Mouse (Mus musculus) ES-Bruce4 (cell line): ENCODE data around the gene Aldh1a2. TPM values are rescaled to one million over a fixed set of nuclear protein-coding genes. Genes with fewer than 3 reads are reported as not detected.

Experiments
- H3K27ac ChIP-seq: 2 replicates; pipeline ENCODE4 v1.5.1; 2012; ENCODE audit warnings: low read length, inconsistent platforms; ENCODE audit not compliant: insufficient read depth
- H3K27me3 ChIP-seq: 2 replicates; pipeline ENCODE4 v1.6.1; 2012; ENCODE audit warnings: mild to moderate bottlenecking, low read length, inconsistent platforms; ENCODE audit not compliant: control insufficient read depth, poor library complexity, insufficient read depth, severe bottlenecking
- H3K36me3 ChIP-seq: 2 replicates; pipeline ENCODE4 v1.6.1; 2012; ENCODE audit warnings: inconsistent platforms, mild to moderate bottlenecking, low read length, moderate library complexity; ENCODE audit not compliant: control insufficient read depth, poor library complexity, insufficient read depth, severe bottlenecking
- H3K4me1 ChIP-seq: one replicate; pipeline ENCODE4 v1.8.1; 2011; ENCODE audit warnings: low read length; ENCODE audit not compliant: control insufficient read depth, insufficient read depth
- H3K4me3 ChIP-seq: 2 replicates; pipeline ENCODE4 v1.5.1; 2011; ENCODE audit warnings: low read depth, mild to moderate bottlenecking, low read length
- H3K9ac ChIP-seq: 2 replicates; pipeline ENCODE4 v1.6.1; 2012; ENCODE audit warnings: low read depth, mild to moderate bottlenecking, inconsistent platforms; ENCODE audit not compliant: poor library complexity, severe bottlenecking
- H3K9me3 ChIP-seq: replicated peaks from 2 replicates; pipeline ENCODE4 v1.6.1; 2012; ENCODE audit warnings: mild to moderate bottlenecking, low read length, inconsistent platforms; ENCODE audit not compliant: control insufficient read depth, poor library complexity, insufficient read depth, severe bottlenecking
- CTCF ChIP-seq: IDR thresholded peaks from one replicate; pipeline ENCODE4 v1.8.1; 2011; ENCODE audit warnings: low read depth, low read length
- EP300 ChIP-seq: IDR thresholded peaks from 2 replicates; pipeline ENCODE4 v1.6.1; 2011; ENCODE audit warnings: low read depth, low read length; ENCODE audit not compliant: insufficient read depth
- POLR2A ChIP-seq: IDR thresholded peaks from one replicate; pipeline ENCODE4 v1.8.1; 2011; ENCODE audit warnings: low read length; ENCODE audit not compliant: insufficient read depth
- polyA plus RNA-seq: library from polyadenylated mRNA; stranded (reverse); fragments of >200 nt; gene quantifications from 2 replicates; pipeline ENCODE4 v1.2.4, GENCODE M21; 2011; ENCODE audit warnings: low read depth; ENCODE audit not compliant: missing spikeins, insufficient read depth, insufficient read length

Gene Aldh1a2
- polyA plus RNA-seq, 1 experiment: 2.0 TPM

- no peak overlapping the region for H3K4me3 ChIP-seq
- no peak for TF ChIP-seq CTCF
- TF ChIP-seq POLR2A: no peak
- H3K27ac ChIP-seq: no peak overlapping the region
- H3K27me3 ChIP-seq: no peaks in the 10 kb centered on the region
- no peaks in the 10 kb centered on the region for H3K36me3 ChIP-seq
- H3K9ac ChIP-seq: no peak overlapping the region
- no peaks in the 10 kb centered on the region for H3K4me1 ChIP-seq
- no peaks in the 10 kb centered on the region for H3K9me3 ChIP-seq
Measured at GRCm38 (mm10) chr9:71242412-71242781, 26.8 kb downstream of the Aldh1a2 start.

- TF ChIP-seq POLR2A: no peak
- TF ChIP-seq EP300: no peak
- TF ChIP-seq CTCF: no peak
- no peak overlapping the region for H3K27ac ChIP-seq
- no peaks in the 10 kb centered on the region for H3K27me3 ChIP-seq
- H3K9me3 ChIP-seq: no peaks in the 10 kb centered on the region
- H3K4me1 ChIP-seq: no peaks in the 10 kb centered on the region
- H3K4me3 ChIP-seq: no peak overlapping the region
- H3K9ac ChIP-seq: no peak overlapping the region
- H3K36me3 ChIP-seq: no peaks in the 10 kb centered on the region
Measured at GRCm38 (mm10) chr9:71254380-71254779, 38.8 kb downstream of the Aldh1a2 start.

GRCm38 (mm10) chr9:71262711-71263110 lies 47.1 kb downstream of the Aldh1a2 start:
- TF ChIP-seq EP300 (no peak), POLR2A (no peak), CTCF (no peak)
- no peak overlapping the region for H3K4me3 ChIP-seq
- H3K27me3 ChIP-seq: no peaks in the 10 kb centered on the region
- no peaks in the 10 kb centered on the region for H3K4me1 ChIP-seq
- no peaks in the 10 kb centered on the region for H3K9me3 ChIP-seq
- no peaks in the 10 kb centered on the region for H3K36me3 ChIP-seq
- H3K27ac ChIP-seq: no peak overlapping the region
- H3K9ac ChIP-seq: no peak overlapping the region

GRCm38 (mm10) chr9:71269711-71270110 lies 54.1 kb downstream of the Aldh1a2 start:
- Histone ChIP-seq H3K27me3 (no peaks in the 10 kb centered on the region), H3K4me1 (no peaks in the 10 kb centered on the region), H3K9me3 (no peaks in the 10 kb centered on the region), H3K27ac (no peak overlapping the region), H3K36me3 (no peaks in the 10 kb centered on the region), H3K4me3 (no peak overlapping the region), H3K9ac (no peak overlapping the region)
- TF ChIP-seq EP300 (no peak), CTCF (no peak), POLR2A (no peak)

- H3K27ac ChIP-seq: no peak overlapping the region
- no peaks in the 10 kb centered on the region for H3K36me3 ChIP-seq
- H3K9me3 ChIP-seq: no peaks in the 10 kb centered on the region
- no peak overlapping the region for H3K9ac ChIP-seq
- H3K4me1 ChIP-seq: no peaks in the 10 kb centered on the region
- H3K4me3 ChIP-seq: no peak overlapping the region
- TF ChIP-seq EP300 (no peak), CTCF (no peak), POLR2A (no peak)
- H3K27me3 ChIP-seq: no peaks in the 10 kb centered on the region
Measured at GRCm38 (mm10) chr9:71270205-71270604, 54.6 kb downstream of the Aldh1a2 start.

GRCm38 (mm10) chr9:71276149-71276721 lies 60.6 kb downstream of the Aldh1a2 start:
- no peaks in the 10 kb centered on the region for H3K36me3 ChIP-seq
- no peak overlapping the region for H3K4me3 ChIP-seq
- no peak for TF ChIP-seq CTCF
- TF ChIP-seq POLR2A: no peak
- no peak for TF ChIP-seq EP300
- H3K9me3 ChIP-seq: no peaks in the 10 kb centered on the region
- no peak overlapping the region for H3K27ac ChIP-seq
- H3K9ac ChIP-seq: no peak overlapping the region
- no peaks in the 10 kb centered on the region for H3K4me1 ChIP-seq
- no peaks in the 10 kb centered on the region for H3K27me3 ChIP-seq
